Mouse (Mus musculus): ENCODE measurements at regions not wholly inside any gene's neighbourhood (a gene's known extent, or its start where the extent isn't known, plus 50 kb on each side); places are given as distances from the start of the nearest gene placed in this dataset.

DNA sequence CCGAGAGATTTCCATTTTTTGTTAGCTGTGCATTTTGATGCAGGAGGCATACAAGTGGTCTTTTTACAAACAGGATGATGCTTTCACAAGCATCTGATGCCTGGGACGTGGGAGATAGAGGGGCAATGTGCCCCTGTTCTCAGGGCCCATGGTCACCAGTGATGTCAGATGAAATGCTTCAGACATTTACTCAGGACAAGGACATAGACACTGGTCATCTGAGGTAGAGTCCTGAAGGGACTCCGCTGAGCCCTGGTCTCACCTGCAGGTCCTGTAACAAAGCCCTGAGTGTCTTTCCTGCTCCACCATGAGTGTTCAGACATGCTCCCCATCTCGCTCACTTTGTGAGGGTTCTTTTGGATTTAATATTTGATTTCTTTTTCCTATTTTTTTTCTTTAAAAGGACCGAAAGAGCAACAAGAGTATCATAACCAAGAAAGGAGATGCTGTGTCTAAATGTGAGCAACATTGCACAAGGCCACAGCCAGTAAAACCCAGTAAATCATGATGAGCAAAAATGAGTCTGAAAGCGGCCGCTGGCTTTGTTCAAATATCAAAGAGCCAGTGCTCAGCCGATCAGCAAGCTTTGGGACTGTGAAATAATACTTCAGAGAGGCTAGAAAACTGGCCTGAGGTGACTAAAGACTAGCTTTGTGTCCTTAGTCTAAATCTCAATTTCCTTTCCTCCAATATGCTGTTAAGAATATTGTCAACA, 430.1 kb downstream of the Ate1 start:
- no peak for DNase-seq

DNA sequence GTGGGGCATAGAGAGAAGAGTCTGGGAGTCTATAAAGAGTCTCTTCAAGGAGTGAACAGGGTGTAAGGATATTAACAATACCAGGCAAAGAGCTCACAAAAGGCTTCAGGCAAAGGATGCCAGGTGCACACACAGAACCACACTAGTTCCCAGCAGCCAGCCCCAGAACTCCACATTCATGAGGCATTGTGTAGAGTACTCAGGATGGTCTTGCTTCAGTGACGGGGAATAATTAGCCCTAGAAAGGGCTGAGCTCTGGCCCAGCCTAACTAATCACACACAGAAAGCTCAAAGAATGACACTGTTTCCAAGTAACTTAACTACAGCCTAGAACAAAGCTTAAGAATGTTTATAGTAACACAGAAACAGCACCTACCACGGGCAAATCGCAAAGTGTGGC, 428.2 kb downstream of the Ate1 start:
- DNase-seq: no peak

GRCm38 (mm10) chr7:130095141-130095540, 425.0 kb downstream of the Ate1 start:
- DNase-seq: no peak

- no peak for DNase-seq
Measured at GRCm38 (mm10) chr7:130098606-130099005, 421.6 kb downstream of the Ate1 start.

GRCm38 (mm10) chr7:130102671-130103070, 417.5 kb downstream of the Ate1 start:
- DNase-seq: no peak

DNA sequence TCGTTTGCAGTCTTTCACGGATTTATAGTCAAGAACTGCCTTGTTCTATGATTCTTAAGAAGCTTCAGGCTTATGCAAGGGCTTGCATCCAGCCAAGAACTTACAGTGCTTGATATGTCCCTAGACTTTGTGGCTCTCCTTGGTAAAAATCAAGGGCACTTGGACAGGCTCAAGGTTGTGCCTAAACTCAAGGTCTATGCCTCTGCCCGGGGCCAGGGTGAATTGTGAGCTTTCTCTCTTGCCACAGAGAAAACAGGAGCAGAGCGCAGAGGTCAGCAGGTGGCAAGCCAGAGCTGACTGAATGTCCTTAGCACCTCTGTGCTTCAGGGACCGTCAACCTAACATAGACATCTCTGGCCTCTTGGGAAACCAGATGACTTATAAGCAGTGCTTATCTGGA, 413.2 kb downstream of the Ate1 start:
- DNase-seq: no peak

- no peak for DNase-seq
Measured at GRCm38 (mm10) chr7:130108362-130108761, 411.8 kb downstream of the Ate1 start.

Measured in layer of hippocampus, postnatal 36 days (tissue).